Mouse (Mus musculus): ENCODE data around the gene Pold1. TPM values are rescaled to one million over a fixed set of nuclear protein-coding genes. Genes with fewer than 3 reads are reported as not detected.
A peak's percentile ranks its signal among the peaks of the same experiment; 100 is the strongest.

The Pold1 gene
- polyA plus RNA-seq, 1 experiment from 2014 or later, result 20.5 TPM

DNA sequence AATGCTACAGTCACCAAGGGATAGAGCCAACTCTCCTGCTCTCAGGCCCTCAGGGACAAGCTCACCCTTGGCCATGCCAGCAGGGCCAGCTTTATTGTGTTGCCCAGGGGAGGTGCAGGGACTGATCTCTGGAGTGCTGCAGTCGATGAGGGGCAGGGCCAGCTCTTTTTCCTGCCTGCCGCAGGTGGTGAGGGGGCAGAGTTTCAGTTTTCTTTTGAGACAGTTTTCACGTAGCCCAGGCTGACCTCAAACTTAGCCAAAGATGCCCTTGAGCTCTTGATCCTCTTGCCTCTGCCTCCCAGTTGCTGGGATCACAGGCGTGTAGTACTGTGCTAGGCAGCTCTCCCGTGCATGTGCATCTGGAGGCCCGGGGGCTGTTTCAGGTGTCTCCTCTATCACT lies 22.3 kb upstream of the Pold1 start:
- no peaks in the 10 kb centered on the region for H3K27me3 ChIP-seq (replicated peaks; ENCODE audit: control insufficient read depth, insufficient read depth, low read length)
- no peaks in the 10 kb centered on the region for H3K9me3 ChIP-seq (ENCODE audit: control insufficient read depth, low read length)
- no peaks in the 10 kb centered on the region for H3K36me3 ChIP-seq (ENCODE audit: control insufficient read depth, insufficient read depth, low read length)
- H3K4me3 ChIP-seq (ENCODE audit: low read length), result no peak overlapping the region
- 83% methylated on average over 6 of the region's 6 CpGs for WGBS
- ATAC-seq, result no peak
- no peak overlapping the region for H3K27ac ChIP-seq (ENCODE audit: low read depth, low read length)
- no peak overlapping the region for H3K9ac ChIP-seq (ENCODE audit: low read depth, low read length)
- no peak overlapping the region for H3K4me2 ChIP-seq (ENCODE audit: low read length)
- H3K4me1 ChIP-seq (ENCODE audit: control insufficient read depth, insufficient read depth, low read depth, low read length), result no peaks in the 10 kb centered on the region

GRCm38 (mm10) chr7:44568803-44569202 lies 20.2 kb upstream of the Pold1 start:
- H3K9ac ChIP-seq (ENCODE audit: low read depth, low read length), result no peak overlapping the region
- no peak for ATAC-seq
- H3K9me3 ChIP-seq (ENCODE audit: control insufficient read depth, low read length), result no peaks in the 10 kb centered on the region
- H3K36me3 ChIP-seq (ENCODE audit: control insufficient read depth, insufficient read depth, low read length), result no peaks in the 10 kb centered on the region
- no peaks in the 10 kb centered on the region for H3K27me3 ChIP-seq (replicated peaks; ENCODE audit: control insufficient read depth, insufficient read depth, low read length)
- 80% methylated on average over 9 of the region's 9 CpGs for WGBS
- no peak overlapping the region for H3K4me2 ChIP-seq (ENCODE audit: low read length)
- no peak overlapping the region for H3K27ac ChIP-seq (ENCODE audit: low read depth, low read length)
- no peaks in the 10 kb centered on the region for H3K4me1 ChIP-seq (ENCODE audit: control insufficient read depth, insufficient read depth, low read depth, low read length)
- no peak overlapping the region for H3K4me3 ChIP-seq (ENCODE audit: low read length)

DNA sequence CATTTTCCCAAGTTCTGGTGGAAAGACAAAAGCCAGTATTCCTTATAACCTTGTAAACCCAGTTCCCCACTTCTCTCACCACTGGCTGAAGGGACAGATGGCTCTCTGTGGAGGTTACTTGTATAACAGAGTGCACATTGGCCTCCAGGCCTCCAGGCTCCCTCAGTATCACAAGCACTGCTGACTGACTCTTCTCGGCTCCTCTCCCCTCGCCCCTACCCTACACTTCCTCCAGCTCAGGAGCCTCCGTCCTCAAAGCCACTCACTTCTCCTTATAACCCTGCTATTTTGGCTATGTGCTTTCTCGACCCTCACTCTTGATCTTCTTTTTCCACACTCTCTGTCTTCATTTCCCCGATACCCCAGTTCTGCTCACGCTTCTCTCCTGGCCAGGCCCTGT lies 16.8 kb upstream of the Pold1 start:
- Histone ChIP-seq H3K4me2 (ENCODE audit: low read length) (no peak overlapping the region), H3K4me3 (ENCODE audit: low read length) (no peak overlapping the region), H3K27ac (ENCODE audit: low read depth, low read length) (no peak overlapping the region), H3K36me3 (ENCODE audit: control insufficient read depth, insufficient read depth, low read length) (no peaks in the 10 kb centered on the region), H3K9ac (ENCODE audit: low read depth, low read length) (no peak overlapping the region), H3K4me1 (ENCODE audit: control insufficient read depth, insufficient read depth, low read depth, low read length) (peaks cover 2% of the 10 kb centered on the region; the same call in 1 of the 2 replicates), H3K27me3 (replicated peaks; ENCODE audit: control insufficient read depth, insufficient read depth, low read length) (no peaks in the 10 kb centered on the region), H3K9me3 (ENCODE audit: control insufficient read depth, low read length) (no peaks in the 10 kb centered on the region)
- 79% methylated on average over 6 of the region's 6 CpGs for WGBS
- no peak for ATAC-seq

DNA sequence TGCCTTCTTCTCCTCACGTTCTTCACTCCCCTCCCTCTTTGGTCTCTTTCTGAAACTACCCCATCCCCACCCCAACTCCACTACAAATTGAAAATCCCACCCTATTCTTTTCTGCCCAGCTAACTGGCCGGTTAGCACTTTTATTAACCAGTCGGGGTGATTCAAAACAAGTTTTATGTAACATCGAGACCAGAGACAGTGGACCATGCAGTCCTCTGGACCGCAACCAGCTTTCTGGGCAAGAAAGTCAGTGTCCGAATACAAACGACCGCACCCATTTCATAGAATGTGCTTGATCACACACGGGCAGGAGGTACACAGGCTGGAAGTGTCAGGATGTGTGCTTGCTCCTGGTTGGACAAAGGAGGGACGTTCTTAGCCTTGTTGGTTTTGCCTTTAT lies 15.8 kb upstream of the Pold1 start:
- no peak overlapping the region for H3K27ac ChIP-seq (ENCODE audit: low read depth, low read length)
- WGBS, result 86% methylated on average over 10 of the region's 10 CpGs
- no peak for ATAC-seq

GRCm38 (mm10) chr7:44563284-44563683 lies 14.6 kb upstream of the Pold1 start:
- H3K4me2 ChIP-seq (ENCODE audit: low read length), result no peak overlapping the region
- H3K4me1 ChIP-seq (ENCODE audit: control insufficient read depth, insufficient read depth, low read depth, low read length), result peaks cover 2% of the 10 kb centered on the region; the same call in 1 of the 2 replicates
- no peaks in the 10 kb centered on the region for H3K9me3 ChIP-seq (ENCODE audit: control insufficient read depth, low read length)
- H3K9ac ChIP-seq (ENCODE audit: low read depth, low read length), result no peak overlapping the region
- H3K36me3 ChIP-seq (ENCODE audit: control insufficient read depth, insufficient read depth, low read length), result no peaks in the 10 kb centered on the region
- 61% methylated on average over 8 of the region's 8 CpGs for WGBS
- ATAC-seq, result no peak
- no peak overlapping the region for H3K4me3 ChIP-seq (ENCODE audit: low read length)
- no peak overlapping the region for H3K27ac ChIP-seq (ENCODE audit: low read depth, low read length)
- H3K27me3 ChIP-seq (replicated peaks; ENCODE audit: control insufficient read depth, insufficient read depth, low read length), result no peaks in the 10 kb centered on the region

More for the DNA sequence above, 15.8 kb upstream of the Pold1 start:
- H3K4me1 ChIP-seq (ENCODE audit: control insufficient read depth, insufficient read depth, low read depth, low read length), result peaks cover 2% of the 10 kb centered on the region; the same call in 1 of the 2 replicates
- no peak overlapping the region for H3K9ac ChIP-seq (ENCODE audit: low read depth, low read length)
- H3K4me3 ChIP-seq (ENCODE audit: low read length), result no peak overlapping the region
- H3K36me3 ChIP-seq (ENCODE audit: control insufficient read depth, insufficient read depth, low read length), result no peaks in the 10 kb centered on the region
- no peaks in the 10 kb centered on the region for H3K9me3 ChIP-seq (ENCODE audit: control insufficient read depth, low read length)
- no peak overlapping the region for H3K4me2 ChIP-seq (ENCODE audit: low read length)
- H3K27me3 ChIP-seq (replicated peaks; ENCODE audit: control insufficient read depth, insufficient read depth, low read length), result no peaks in the 10 kb centered on the region

DNA sequence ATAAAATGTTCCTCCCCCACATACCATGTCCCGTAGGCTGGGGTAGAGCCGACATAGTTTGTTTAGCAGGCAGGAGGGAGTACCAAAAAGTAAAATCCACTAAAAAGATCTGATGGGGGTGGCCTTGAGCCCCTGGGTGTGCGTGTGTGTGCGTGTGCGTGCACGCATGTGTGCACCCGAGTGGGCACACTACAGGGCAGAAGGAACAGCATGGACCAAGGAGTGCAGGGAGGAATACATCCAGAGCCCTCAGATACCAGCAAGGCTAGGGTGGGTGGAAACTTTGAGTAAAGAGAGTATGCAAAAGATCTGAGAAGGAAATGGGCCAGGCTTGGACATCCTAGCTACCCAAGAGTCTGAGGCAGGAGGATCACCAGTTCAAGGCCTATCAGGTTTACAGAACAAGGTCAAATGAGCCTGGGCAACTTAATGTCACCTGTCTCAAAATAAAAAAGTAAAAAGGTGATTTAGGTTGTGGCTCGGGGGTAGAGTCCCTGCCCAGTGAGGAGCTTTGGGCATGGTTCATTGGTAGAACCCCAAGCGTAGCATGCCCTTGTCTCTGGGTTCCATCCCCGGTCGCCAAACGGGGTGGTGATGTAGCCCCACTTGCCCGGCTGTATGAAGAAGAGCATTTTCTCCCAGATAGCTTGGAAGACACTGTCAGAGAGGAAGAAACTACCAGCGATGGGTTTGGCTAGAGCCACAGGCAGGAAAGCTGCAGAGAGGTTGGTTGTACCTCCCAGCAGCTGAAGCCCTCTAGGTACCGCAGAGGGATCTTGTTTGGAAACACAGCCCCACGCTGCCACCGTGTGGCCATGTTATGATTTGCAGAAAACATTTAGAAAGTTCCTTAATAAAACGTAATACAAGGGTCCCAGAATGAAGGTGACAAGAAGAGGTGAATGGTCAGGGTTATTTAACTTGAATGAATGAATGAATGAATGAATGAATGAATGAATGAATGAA lies 12.1 kb upstream of the Pold1 start:
- Histone ChIP-seq H3K9ac (ENCODE audit: low read depth, low read length) (no peak overlapping the region), H3K36me3 (ENCODE audit: control insufficient read depth, insufficient read depth, low read length) (no peaks in the 10 kb centered on the region)
- ATAC-seq, result peak; percentile 82

GRCm38 (mm10) chr7:44557629-44558028 lies 9.0 kb upstream of the Pold1 start:
- H3K27me3 ChIP-seq (replicated peaks; ENCODE audit: control insufficient read depth, insufficient read depth, low read length), result no peaks in the 10 kb centered on the region
- WGBS, result 76% methylated on average over 2 of the region's 2 CpGs
- H3K9me3 ChIP-seq (ENCODE audit: control insufficient read depth, low read length), result no peaks in the 10 kb centered on the region
- no peak overlapping the region for H3K9ac ChIP-seq (ENCODE audit: low read depth, low read length)
- no peaks in the 10 kb centered on the region for H3K36me3 ChIP-seq (ENCODE audit: control insufficient read depth, insufficient read depth, low read length)
- no peak overlapping the region for H3K4me3 ChIP-seq (ENCODE audit: low read length)
- no peak overlapping the region for H3K27ac ChIP-seq (ENCODE audit: low read depth, low read length)
- H3K4me1 ChIP-seq (ENCODE audit: control insufficient read depth, insufficient read depth, low read depth, low read length), result peaks cover 11% of the 10 kb centered on the region
- H3K4me2 ChIP-seq (ENCODE audit: low read length), result no peak overlapping the region
- no peak for ATAC-seq

More for the DNA sequence above, 12.1 kb upstream of the Pold1 start:
- Histone ChIP-seq H3K4me2 (ENCODE audit: low read length) (0 out of 2 replicates have a peak overlapping the region, but pooled peaks have one; percentile 13), H3K27ac (ENCODE audit: low read depth, low read length) (no peak overlapping the region), H3K27me3 (replicated peaks; ENCODE audit: control insufficient read depth, insufficient read depth, low read length) (no peaks in the 10 kb centered on the region), H3K4me1 (ENCODE audit: control insufficient read depth, insufficient read depth, low read depth, low read length) (peaks cover 2% of the 10 kb centered on the region; the same call in 1 of the 2 replicates), H3K9me3 (ENCODE audit: control insufficient read depth, low read length) (no peaks in the 10 kb centered on the region), H3K4me3 (ENCODE audit: low read length) (no peak overlapping the region)
- WGBS, result 55% methylated on average over 18 of the region's 18 CpGs

GRCm38 (mm10) chr7:44553826-44554225 lies 5.2 kb upstream of the Pold1 start, which contains the start of gene Nr1h2:
Nr1h2 (minus strand) TSS chr7:44553951.
- peak; percentile 79 for ATAC-seq
- peaks cover 11% of the 10 kb centered on the region for H3K4me1 ChIP-seq (ENCODE audit: control insufficient read depth, insufficient read depth, low read depth, low read length)
- 0% methylated on average over 22 of the region's 22 CpGs for WGBS

DNA sequence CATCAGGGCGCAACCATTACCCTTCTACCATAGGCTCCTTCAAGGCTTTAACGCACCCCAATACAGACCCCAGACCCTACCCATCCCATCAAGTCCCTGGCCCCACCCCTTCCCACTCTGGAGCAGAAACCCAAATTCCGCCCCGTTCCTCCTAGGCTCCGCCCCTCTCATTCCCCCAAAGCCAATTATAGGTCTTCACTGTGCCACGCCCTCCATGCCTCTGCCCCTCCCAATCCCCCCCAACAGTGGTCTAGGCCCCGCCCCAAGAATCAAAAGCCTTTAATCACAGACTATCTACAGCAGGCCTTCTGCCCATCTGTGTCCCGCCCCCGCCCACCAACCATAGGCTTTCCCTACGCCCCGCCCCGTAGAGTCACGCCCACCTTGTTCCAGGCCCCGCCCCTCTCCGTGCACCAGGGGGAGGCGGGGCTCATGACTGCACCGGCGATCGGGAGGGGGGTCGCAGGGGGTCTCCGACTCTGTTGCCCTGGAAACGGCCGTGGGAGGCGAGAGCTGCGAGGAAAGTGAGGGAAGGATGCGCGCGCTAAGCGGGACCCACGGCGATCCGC lies 4.6 kb upstream of the Pold1 start:
- Histone ChIP-seq H3K4me3 (ENCODE audit: low read length) (peak overlapping the region; percentile 86), H3K9me3 (ENCODE audit: control insufficient read depth, low read length) (no peaks in the 10 kb centered on the region), H3K4me1 (ENCODE audit: control insufficient read depth, insufficient read depth, low read depth, low read length) (peaks cover 11% of the 10 kb centered on the region), H3K4me2 (ENCODE audit: low read length) (peak overlapping the region; percentile 64), H3K27ac (ENCODE audit: low read depth, low read length) (peak overlapping the region; percentile 90), H3K27me3 (replicated peaks; ENCODE audit: control insufficient read depth, insufficient read depth, low read length) (no peaks in the 10 kb centered on the region), H3K36me3 (ENCODE audit: control insufficient read depth, insufficient read depth, low read length) (peaks cover 19% of the 10 kb centered on the region), H3K9ac (ENCODE audit: low read depth, low read length) (peak overlapping the region; percentile 63)
- WGBS, result 1% methylated on average over 32 of the region's 32 CpGs
- peak; percentile 74 for ATAC-seq

More at GRCm38 (mm10) chr7:44553826-44554225, 5.2 kb upstream of the Pold1 start, which contains the start of gene Nr1h2:
- peak within 1 kb of the TSS; percentile 86 for H3K4me3 ChIP-seq (ENCODE audit: low read length)
- peak within 1 kb of the TSS; percentile 64 for H3K4me2 ChIP-seq (ENCODE audit: low read length)
- peak within 1 kb of the TSS; percentile 90 for H3K27ac ChIP-seq (ENCODE audit: low read depth, low read length)
- H3K27me3 ChIP-seq (replicated peaks; ENCODE audit: control insufficient read depth, insufficient read depth, low read length), result no peaks in the 10 kb centered on the region
- peaks cover 19% of the 10 kb centered on the region for H3K36me3 ChIP-seq (ENCODE audit: control insufficient read depth, insufficient read depth, low read length)
- no peaks in the 10 kb centered on the region for H3K9me3 ChIP-seq (ENCODE audit: control insufficient read depth, low read length)
- peak within 1 kb of the TSS; percentile 63 for H3K9ac ChIP-seq (ENCODE audit: low read depth, low read length)

Measured in hindbrain, embryonic 16.5 days (tissue).